Mouse (Mus musculus) spleen, adult 2 months (tissue): ENCODE measurements around the gene Cdh23. TPM values are rescaled to one million over a fixed set of nuclear protein-coding genes. Genes with fewer than 3 reads are reported as not detected.

Experiments used
- DNase-seq, 2 experiments: peaks; one replicate each; pipeline versions ENCODE4 v3.0.0 to v3.0.0-alpha.2; 2012 to 2021; ENCODE audit warnings: low spot score in 2 of 2, low read depth in 1 of 2
- H3K27ac ChIP-seq: fragments of 200-500 bp; 2 replicates; pipeline ENCODE4 v1.5.1; 2012; ENCODE audit warnings: low read length, inconsistent platforms; ENCODE audit not compliant: insufficient read depth
- H3K27me3 ChIP-seq: fragments of 200-500 bp; 2 replicates; pipeline ENCODE4 v1.6.1; 2012; ENCODE audit warnings: mild to moderate bottlenecking, moderate library complexity, low read length, inconsistent platforms; ENCODE audit not compliant: control insufficient read depth, insufficient read depth
- H3K36me3 ChIP-seq: fragments of 200-500 bp; 2 replicates; pipeline ENCODE4 v1.6.1; 2012; ENCODE audit warnings: mild to moderate bottlenecking, low read length, inconsistent platforms; ENCODE audit not compliant: control insufficient read depth, insufficient read depth
- H3K4me1 ChIP-seq: fragments of 200-500 bp; 2 replicates; pipeline ENCODE4 v1.6.1; 2011; ENCODE audit warnings: inconsistent platforms; ENCODE audit not compliant: control insufficient read depth, insufficient read depth, insufficient read length
- H3K4me3 ChIP-seq: fragments of 200-500 bp; 2 replicates; pipeline ENCODE4 v1.5.1; 2011; ENCODE audit warnings: mild to moderate bottlenecking, inconsistent platforms; ENCODE audit not compliant: insufficient read depth, insufficient read length; ENCODE audit errors: extremely low read depth
- CTCF ChIP-seq: fragments of 200-500 bp; IDR thresholded peaks from 2 replicates; pipeline ENCODE4 v1.5.1; 2011; ENCODE audit warnings: mild to moderate bottlenecking, inconsistent platforms; ENCODE audit not compliant: insufficient read depth, insufficient read length, insufficient replicate concordance; ENCODE audit errors: extremely low read depth
- POLR2A ChIP-seq: fragments of 200-500 bp; IDR thresholded peaks from 2 replicates; pipeline ENCODE4 v1.6.1; 2011; ENCODE audit warnings: low read depth, low read length, inconsistent platforms
- WGBS: fragments of 180-500 bp; shearing (Covaris S2); methylation state at CpG from one replicate; pipeline ENCODE4 v1.1.7; 2018; 5-methylcytosine and 5-hydroxymethylcytosine counted together
- polyA plus RNA-seq: library from polyadenylated mRNA; depleted of rRNA; stranded (reverse); fragments of >200 nt; gene quantifications from 2 replicates; pipeline ENCODE4 v1.2.3, GENCODE M21; 2012

Cdh23 gene
- polyA plus RNA-seq, 1 experiment: 2.7 TPM

DNA sequence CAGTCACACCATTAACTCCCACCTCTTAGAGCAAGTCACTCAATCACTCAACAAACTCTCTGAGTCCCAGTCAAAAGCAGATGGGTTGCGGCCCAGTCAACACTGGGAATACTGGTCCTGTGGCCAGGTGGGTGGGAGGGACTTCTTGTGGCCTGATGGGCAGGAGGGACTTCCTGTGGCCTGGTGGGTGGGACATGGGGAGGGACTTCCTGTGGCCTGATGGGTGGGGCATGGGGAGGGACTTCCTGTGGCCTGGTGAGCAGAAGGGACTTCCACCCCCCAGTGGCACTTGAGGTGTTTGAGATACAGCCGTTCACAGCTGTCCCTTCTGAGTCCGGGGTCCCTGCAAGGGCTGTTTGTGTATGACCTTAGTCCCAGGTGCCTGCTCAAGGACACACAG lies 27.7 kb downstream of the Cdh23 start:
- DNase-seq: no peak
- Histone ChIP-seq H3K27me3 (no peaks in the 10 kb centered on the region), H3K36me3 (no peaks in the 10 kb centered on the region), H3K4me3 (no peak overlapping the region), H3K4me1 (no peaks in the 10 kb centered on the region), H3K27ac (no peak overlapping the region)
- 87% methylated on average over 3 of the region's 3 CpGs for WGBS
- no peak for TF ChIP-seq POLR2A
- TF ChIP-seq CTCF: no peak

DNA sequence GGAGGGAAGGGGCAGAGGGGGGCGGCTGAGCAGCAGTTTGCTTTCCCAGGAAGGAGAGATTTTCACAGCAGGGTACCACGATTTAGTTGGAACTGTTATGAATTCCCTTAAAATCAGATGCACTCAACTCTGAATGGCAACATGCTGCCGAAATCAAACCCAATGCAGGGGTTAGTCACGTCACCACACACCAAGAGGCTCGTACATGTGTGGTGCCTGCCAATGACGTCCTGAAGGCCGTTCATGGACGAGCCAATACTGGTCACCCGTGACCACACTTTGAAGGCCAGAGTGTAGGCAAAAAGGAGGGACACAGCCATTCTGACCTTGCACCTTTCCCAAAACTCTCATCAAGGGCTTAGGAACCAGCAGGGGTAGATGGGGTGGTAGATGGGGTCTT lies 35.3 kb downstream of the Cdh23 start:
- Histone ChIP-seq H3K27me3 (no peaks in the 10 kb centered on the region), H3K4me1 (no peaks in the 10 kb centered on the region), H3K4me3 (no peak overlapping the region), H3K27ac (no peak overlapping the region), H3K36me3 (no peaks in the 10 kb centered on the region)
- DNase-seq: no peak
- WGBS: 82% methylated on average over 9 of the region's 9 CpGs
- TF ChIP-seq CTCF (no peak), POLR2A (no peak)

DNA sequence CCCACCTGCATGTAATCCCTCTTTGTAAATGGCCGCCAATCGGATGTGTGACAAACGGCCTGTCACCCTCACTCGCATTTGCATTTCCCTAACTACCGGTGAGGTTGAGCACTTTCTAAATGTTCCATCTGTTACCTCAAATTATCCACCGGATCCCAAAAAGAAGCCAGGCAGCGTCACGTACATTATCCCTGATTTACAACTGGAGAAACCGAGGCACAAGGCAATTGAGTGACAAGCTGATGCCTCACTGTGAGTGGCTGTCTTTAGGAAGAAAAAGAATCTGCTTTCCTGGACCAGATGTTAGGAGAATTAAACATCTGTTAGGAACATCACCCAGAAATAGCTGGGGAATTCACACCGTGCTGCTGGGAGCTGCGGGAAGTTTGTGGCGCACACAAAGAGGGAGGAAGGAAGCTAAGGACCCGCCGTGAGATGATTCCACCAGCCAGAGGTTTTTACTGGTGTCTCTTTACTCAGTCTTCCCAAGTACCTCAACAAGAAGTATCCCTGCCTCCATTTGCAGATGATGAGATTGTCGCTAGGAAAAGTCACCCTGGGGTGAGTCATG lies 36.8 kb downstream of the Cdh23 start:
- Histone ChIP-seq H3K36me3 (no peaks in the 10 kb centered on the region), H3K27me3 (no peaks in the 10 kb centered on the region), H3K27ac (no peak overlapping the region), H3K4me1 (no peaks in the 10 kb centered on the region), H3K4me3 (no peak overlapping the region)
- TF ChIP-seq CTCF (no peak), POLR2A (no peak)
- WGBS: 86% methylated on average over 15 of the region's 15 CpGs
- no peak for DNase-seq

DNA sequence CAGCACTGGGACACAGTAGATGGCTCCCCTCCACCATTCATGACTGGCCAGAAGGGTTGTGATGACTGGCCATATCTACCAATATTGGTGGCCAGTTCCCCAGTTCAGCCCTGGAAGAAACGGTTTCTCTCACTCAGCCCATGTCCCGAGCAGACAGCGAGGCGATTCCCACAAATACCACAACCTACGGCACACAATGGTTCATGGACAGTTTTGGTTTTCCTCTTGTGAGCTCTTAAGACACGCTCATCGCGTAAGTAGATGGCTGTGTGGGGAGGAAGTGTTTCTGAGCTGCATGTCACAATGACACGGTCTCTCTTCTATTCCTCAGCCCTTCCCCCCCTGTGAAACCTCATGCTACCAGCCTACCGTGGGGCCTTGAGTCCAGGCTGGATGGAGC lies 38.1 kb downstream of the Cdh23 start:
- Histone ChIP-seq H3K4me3 (no peak overlapping the region), H3K36me3 (no peaks in the 10 kb centered on the region), H3K27me3 (no peaks in the 10 kb centered on the region), H3K4me1 (no peaks in the 10 kb centered on the region), H3K27ac (no peak overlapping the region)
- TF ChIP-seq POLR2A: no peak
- no peak for TF ChIP-seq CTCF
- WGBS: 8% methylated on average over 10 of the region's 10 CpGs
- no peak for DNase-seq

DNA sequence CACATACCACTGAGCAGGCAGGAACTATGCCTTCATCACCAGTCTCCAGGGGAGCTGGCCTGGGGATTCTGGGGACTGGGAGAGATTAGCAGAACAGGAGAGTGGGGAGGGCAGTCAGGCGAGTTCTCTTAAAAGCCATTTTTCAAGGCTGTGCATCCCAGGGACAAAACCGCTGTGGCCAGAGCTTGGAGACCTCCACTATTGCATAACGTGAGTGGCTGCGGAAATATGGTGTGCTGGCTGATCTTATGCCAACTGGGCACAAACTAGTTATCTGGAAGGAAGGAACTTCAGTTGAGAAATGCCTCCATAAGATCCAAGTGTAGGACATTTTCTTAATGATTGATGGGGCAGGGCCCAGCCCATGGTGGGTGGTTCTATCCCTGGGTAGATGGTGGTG lies 42.6 kb downstream of the Cdh23 start:
- Histone ChIP-seq H3K36me3 (no peaks in the 10 kb centered on the region), H3K4me3 (no peak overlapping the region), H3K27ac (no peak overlapping the region), H3K4me1 (no peaks in the 10 kb centered on the region), H3K27me3 (no peaks in the 10 kb centered on the region)
- WGBS: 88% methylated on average over 4 of the region's 4 CpGs
- TF ChIP-seq POLR2A (no peak), CTCF (no peak)
- no peak for DNase-seq

DNA sequence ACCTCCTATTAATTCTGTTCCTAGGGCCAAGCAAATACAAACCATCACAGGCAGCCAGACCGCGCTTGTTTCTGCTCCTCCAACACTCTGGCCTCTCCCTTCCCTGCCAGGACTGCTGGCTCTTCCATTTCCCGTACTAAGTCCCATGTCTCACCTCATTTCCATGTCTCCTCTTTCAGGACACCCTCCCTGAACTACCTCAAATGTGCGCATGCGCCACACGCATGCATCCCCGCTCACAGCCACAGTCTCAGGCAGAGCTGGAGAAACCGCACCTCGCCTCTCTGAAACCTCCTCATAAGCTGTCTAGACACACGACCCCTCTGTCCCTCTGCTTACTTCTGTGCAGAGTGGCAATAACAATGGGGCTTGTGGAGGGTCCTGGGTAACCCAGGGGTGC lies 43.2 kb downstream of the Cdh23 start:
- TF ChIP-seq CTCF (no peak), POLR2A (no peak)
- Histone ChIP-seq H3K36me3 (no peaks in the 10 kb centered on the region), H3K27me3 (no peaks in the 10 kb centered on the region), H3K4me1 (no peaks in the 10 kb centered on the region), H3K27ac (no peak overlapping the region), H3K4me3 (no peak overlapping the region)
- 93% methylated on average over 10 of the region's 10 CpGs for WGBS
- DNase-seq: no peak

DNA sequence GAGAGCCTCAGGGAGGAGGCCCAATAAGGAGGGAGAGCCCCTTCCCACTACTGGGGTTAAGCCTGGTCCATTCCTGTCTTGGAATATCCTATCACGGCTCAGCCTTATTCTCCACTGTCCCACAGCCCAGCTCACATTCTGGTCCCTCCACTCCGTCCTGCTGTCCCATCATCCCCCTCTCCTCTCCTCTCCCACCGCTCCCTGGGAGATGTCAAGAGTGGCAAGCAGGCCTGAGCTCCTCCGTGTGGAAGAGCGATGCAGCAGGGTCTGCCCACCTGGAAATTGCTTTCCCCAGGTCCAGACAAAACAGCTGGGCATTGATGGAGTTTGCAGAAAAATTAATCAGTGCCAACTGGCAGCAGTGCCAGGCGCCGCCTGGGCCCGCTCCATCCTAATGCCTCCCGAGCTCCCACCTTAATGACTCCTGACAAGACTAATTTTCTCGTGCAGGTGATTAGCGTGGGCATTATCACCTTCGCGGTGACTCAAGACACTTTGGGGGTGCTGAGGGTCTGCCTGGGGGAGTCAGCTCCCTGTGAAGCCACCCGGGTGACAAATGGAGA lies 52.1 kb downstream of the Cdh23 start:
- Histone ChIP-seq H3K27me3 (no peaks in the 10 kb centered on the region), H3K4me1 (no peaks in the 10 kb centered on the region; the same call in 1 of the 2 replicates), H3K36me3 (no peaks in the 10 kb centered on the region), H3K27ac (no peak overlapping the region), H3K4me3 (no peak overlapping the region)
- WGBS: 92% methylated on average over 14 of the region's 14 CpGs
- TF ChIP-seq CTCF (no peak), POLR2A (no peak)
- no peak for DNase-seq
